In the genomic region with DNA sequence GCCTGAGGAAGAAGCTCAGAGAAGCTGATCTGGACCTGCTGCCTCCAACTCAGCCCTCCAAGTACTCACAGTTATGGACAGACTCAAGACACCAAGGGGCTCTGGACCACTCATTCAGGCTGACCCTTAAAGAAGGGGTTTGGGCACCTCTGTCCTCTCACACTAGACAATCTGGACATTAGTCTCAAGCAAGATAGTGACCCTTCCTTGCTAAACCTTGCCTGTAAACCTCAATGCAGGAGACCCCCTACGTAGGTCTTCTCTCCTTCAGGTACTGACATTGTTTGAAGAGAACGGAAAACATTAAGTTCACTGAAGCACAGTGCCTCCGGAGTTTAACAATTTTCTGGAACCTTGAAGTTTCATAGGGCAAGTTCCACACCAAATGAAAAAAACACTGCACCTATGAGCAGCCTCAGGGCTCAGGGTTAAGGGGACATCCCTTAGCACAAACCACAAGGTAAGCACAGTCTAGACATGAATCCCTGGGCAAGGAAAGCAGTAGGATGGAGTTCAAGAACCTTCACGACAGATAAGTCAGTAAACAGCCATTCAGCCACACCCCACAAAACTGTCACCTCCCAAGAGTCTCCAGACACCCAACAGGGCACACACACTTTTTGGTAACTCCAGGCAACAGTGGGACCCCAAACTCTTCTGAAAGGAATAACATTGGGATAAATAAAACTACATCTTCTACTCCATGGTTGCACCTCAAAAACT, we compare ENCODE assay signal across 8 mouse cellular contexts. TPM values are rescaled to one million over a fixed set of nuclear protein-coding genes. Genes with fewer than 3 reads are reported as not detected.
DNase-seq lines count a peak whose midpoint lies in the region; ATAC-seq and TF ChIP-seq lines count a peak whose summit lies in the region.

No protein-coding gene starts in this region.

- no peaks in the 10 kb centered on the region for H3K9me3 ChIP-seq in limb, embryonic 11.5 days (ENCODE audit: control insufficient read depth, low read length)

- peak overlapping the region; percentile 95 for H3K4me2 ChIP-seq in limb, embryonic 11.5 days (ENCODE audit: low read depth, severe bottlenecking)

- H3K9ac ChIP-seq in limb, embryonic 11.5 days (ENCODE audit: low read length) = peak overlapping the region; percentile 81

- DNase-seq in CD4-positive, CD25-positive, alpha-beta regulatory T cell, adult 2 months (ENCODE audit: low read depth, low spot score) = peak; percentile 46
- peak; percentile 60 to 61 for DNase-seq in spleen, postnatal 10 days (ENCODE audit: low spot score in 2 of 2)
- DNase-seq in spleen, adult 12 weeks (ENCODE audit: low spot score) = no peak
- DNase-seq in limb, embryonic 11.5 days (ENCODE audit: low spot score) = no peak
- DNase-seq in retina, postnatal 1 day = no peak
- DNase-seq in ovary, adult 18-20 months (ENCODE audit: low spot score) = no peak

- H3K36me3 ChIP-seq in limb, embryonic 11.5 days (ENCODE audit: control insufficient read depth, insufficient read depth, low read length) = peaks cover 2% of the 10 kb centered on the region; the same call in 1 of the 2 replicates
- H3K36me3 ChIP-seq in small intestine, adult 2 months (ENCODE audit: control insufficient read depth, insufficient read depth, low read length) = peaks cover 11% of the 10 kb centered on the region

- no peak for TF ChIP-seq POLR2A in small intestine, adult 2 months (IDR thresholded peaks at IDR 0.05; ENCODE audit: low read depth, low read length)

- H3K27me3 ChIP-seq in limb, embryonic 11.5 days (ENCODE audit: control insufficient read depth, insufficient read depth, low read length) = no peaks in the 10 kb centered on the region
- no peaks in the 10 kb centered on the region for H3K27me3 ChIP-seq in small intestine, adult 2 months (ENCODE audit: control insufficient read depth, insufficient read depth, low read length)

- no peak for TF ChIP-seq CTCF in small intestine, adult 2 months (IDR thresholded peaks at IDR 0.05; ENCODE audit: extremely low read depth, insufficient read length, insufficient replicate concordance, low read depth, low read length)

- H3K27ac ChIP-seq in limb, embryonic 11.5 days (replicated peaks; ENCODE audit: low read depth, low read length) = peak overlapping the region; percentile 77; the same call in 1 of the 2 replicates
- H3K27ac ChIP-seq in small intestine, adult 2 months (ENCODE audit: insufficient read depth, low read depth, low read length) = peak overlapping the region; percentile 92

- peak overlapping the region; percentile 89 for H3K4me3 ChIP-seq in limb, embryonic 11.5 days (ENCODE audit: low read depth, low read length)
- H3K4me3 ChIP-seq in small intestine, adult 2 months (ENCODE audit: low read depth, low read length) = peak overlapping the region; percentile 87

- ATAC-seq in CD4-positive, CD25-positive, alpha-beta regulatory T cell, adult 4 months = no peak
- no peak for ATAC-seq in limb, embryonic 11.5 days (ENCODE audit: insufficient number of reproducible peaks, low FRiP score, low TSS enrichment, low read depth)

- peaks cover 15% of the 10 kb centered on the region for H3K4me1 ChIP-seq in limb, embryonic 11.5 days (ENCODE audit: control insufficient read depth, insufficient read depth, low read length)
- H3K4me1 ChIP-seq in small intestine, adult 2 months (ENCODE audit: control insufficient read depth, insufficient read depth, insufficient read length, low read length) = peaks cover 39% of the 10 kb centered on the region

- 62% methylated on average over 4 of the region's 4 CpGs for WGBS in limb, embryonic 11.5 days
- 34% methylated on average over 4 of the region's 4 CpGs for WGBS in small intestine, adult 2 months

RNA-seq across cellular contexts. Expression of a gene that starts 1.5 kb away (rescaled TPM):
- polyA plus RNA-seq in CD4-positive, CD25-positive, alpha-beta regulatory T cell, adult 4 months (2017; shearing (Covaris generic)) = 10 to 100 TPM; 11.3 to 16.0 TPM
- 22.6 and 24.2 TPM in 2 replicates for polyA plus RNA-seq in limb, embryonic 11.5 days (2014; fragmentation: Nextera tagmentation; extraction: Ambion mirVana)
- 24.8 and 33.6 TPM in 2 replicates for polyA plus RNA-seq in small intestine, adult 2 months (2012; rRNA removed)

RNA-seq across cellular contexts. Expression of a gene that starts 6.8 kb away (rescaled TPM):
- polyA plus RNA-seq in CD4-positive, CD25-positive, alpha-beta regulatory T cell, adult 4 months (2017; shearing (Covaris generic)) = 10 to 100 TPM; 66.4 to 66.7 TPM
- 24.6 TPM in 2 replicates for polyA plus RNA-seq in limb, embryonic 11.5 days (2014; fragmentation: Nextera tagmentation; extraction: Ambion mirVana)
- 99.1 and 147 TPM in 2 replicates for polyA plus RNA-seq in small intestine, adult 2 months (2012; rRNA removed)

RNA-seq across cellular contexts. Expression of a gene that starts 11.7 kb away (rescaled TPM):
- polyA plus RNA-seq in CD4-positive, CD25-positive, alpha-beta regulatory T cell, adult 4 months (2017; shearing (Covaris generic)) = 1 to 10 TPM; 1.5 to 1.8 TPM
- polyA plus RNA-seq in limb, embryonic 11.5 days (2014; fragmentation: Nextera tagmentation; extraction: Ambion mirVana) = 33.3 and 34.2 TPM in 2 replicates
- polyA plus RNA-seq in small intestine, adult 2 months (2012; rRNA removed) = 17.1 and 19.9 TPM in 2 replicates

RNA-seq across cellular contexts. Expression of a gene that starts 14.2 kb away (rescaled TPM):
- 100 to 1,000 TPM; 101 to 179 TPM for polyA plus RNA-seq in CD4-positive, CD25-positive, alpha-beta regulatory T cell, adult 4 months (2017; shearing (Covaris generic))
- polyA plus RNA-seq in limb, embryonic 11.5 days (2014; fragmentation: Nextera tagmentation; extraction: Ambion mirVana) = 105 and 111 TPM in 2 replicates
- 449 and 1,029 TPM in 2 replicates for polyA plus RNA-seq in small intestine, adult 2 months (2012; rRNA removed)

RNA-seq across cellular contexts. Expression of a gene that starts 16.1 kb away (rescaled TPM):
- polyA plus RNA-seq in CD4-positive, CD25-positive, alpha-beta regulatory T cell, adult 4 months (2017; shearing (Covaris generic)) = not detected
- not detected in 2 replicates for polyA plus RNA-seq in limb, embryonic 11.5 days (2014; fragmentation: Nextera tagmentation; extraction: Ambion mirVana)
- 0.39 and 1.0 TPM in 2 replicates for polyA plus RNA-seq in small intestine, adult 2 months (2012; rRNA removed)

Comparison
In these comparisons a context has a peak if more than half of its experiments do, and no peak if none do; other contexts are left out.
1. DNase-seq: peak in CD4-positive, CD25-positive, alpha-beta regulatory T cell, adult 2 months (single experiment) and spleen, postnatal 10 days (2 of 2); none in spleen, adult 12 weeks (single experiment), limb, embryonic 11.5 days (single experiment), retina, postnatal 1 day (single experiment) and ovary, adult 18-20 months (single experiment).